Mouse (Mus musculus) intestine, embryonic 16.5 days (tissue): Measurements from ENCODE around the gene Sec16a. TPM values are rescaled to one million over a fixed set of nuclear protein-coding genes. Genes with fewer than 3 reads are reported as not detected.

Experiments
- ATAC-seq: fragments of 200-750 bp; cut with Nextera tagmentation; 2 replicates; pipeline ENCODE4 v1.8.0; 2017; ENCODE audit warnings: moderate TSS enrichment, moderate library complexity
- H3K27ac ChIP-seq: fragments of 300-500 bp; sonication (generic); 2 replicates; pipeline ENCODE4 v1.5.1; 2014; ENCODE audit warnings: mild to moderate bottlenecking, low read length
- H3K27me3 ChIP-seq: fragments of 300-500 bp; sonication (generic); replicated peaks from 2 replicates; pipeline ENCODE4 v1.6.1; 2014; ENCODE audit warnings: low read length, control low read depth, mixed read lengths; ENCODE audit not compliant: control insufficient read depth, insufficient read depth
- H3K36me3 ChIP-seq: fragments of 300-500 bp; sonication (generic); 2 replicates; pipeline ENCODE4 v1.6.1; 2014; ENCODE audit warnings: low read length, control low read depth; ENCODE audit not compliant: control insufficient read depth, insufficient read depth
- H3K4me1 ChIP-seq: fragments of 300-500 bp; sonication (generic); 2 replicates; pipeline ENCODE4 v1.6.1; 2014; ENCODE audit warnings: low read length, control low read depth, mixed read lengths; ENCODE audit not compliant: control insufficient read depth, insufficient read depth
- H3K4me2 ChIP-seq: fragments of 300-500 bp; sonication (generic); 2 replicates; pipeline ENCODE4 v1.6.1; 2014; ENCODE audit warnings: low read depth, low read length, control low read depth
- H3K4me3 ChIP-seq: fragments of 300-500 bp; sonication (generic); 2 replicates; pipeline ENCODE4 v1.5.1; 2014; ENCODE audit warnings: mild to moderate bottlenecking, low read length
- H3K9ac ChIP-seq: fragments of 300-500 bp; sonication (generic); 2 replicates; pipeline ENCODE4 v1.6.1; 2014; ENCODE audit warnings: low read depth, low read length
- H3K9me3 ChIP-seq: fragments of 300-500 bp; sonication (generic); 2 replicates; pipeline ENCODE4 v1.6.1; 2016; ENCODE audit warnings: low read length, control low read depth; ENCODE audit not compliant: control insufficient read depth
- WGBS: fragments of 180-500 bp; shearing (Covaris S2); extraction: QIAGEN DNeasy Blood & Tissue Kit; methylation state at CpG from one replicate; pipeline ENCODE4 v1.1.7; 2014; 5-methylcytosine and 5-hydroxymethylcytosine counted together
- polyA plus RNA-seq: library from polyadenylated mRNA; unstranded; fragments of >200 nt; fragmentation: Nextera tagmentation; extraction: Ambion mirVana; gene quantifications from 2 replicates; pipeline ENCODE4 v1.2.1, GENCODE M21; 2015

The Sec16a gene
- polyA plus RNA-seq, 1 experiment from 2014 or later: 19.1 TPM

DNA sequence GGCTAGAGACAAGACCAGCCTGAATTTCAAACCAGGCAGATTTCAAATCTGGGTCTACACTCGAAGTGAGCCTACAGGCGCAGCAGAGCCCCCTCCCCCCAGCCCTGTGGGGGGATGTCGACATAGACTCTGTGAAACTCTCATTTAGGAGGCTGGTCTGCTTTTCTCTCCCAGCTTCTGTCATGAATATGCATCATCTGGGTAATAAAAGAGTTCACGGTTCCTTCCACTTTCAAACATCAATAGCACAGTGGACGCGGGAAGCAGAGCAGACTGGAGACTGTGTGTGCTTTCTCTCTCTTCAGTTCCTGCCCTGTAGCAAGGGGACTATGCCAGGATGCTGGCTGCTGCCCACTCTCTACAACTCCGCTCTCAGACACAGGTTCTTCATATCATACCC, 40.7 kb upstream of the Sec16a start:
- no peak overlapping the region for H3K4me2 ChIP-seq

DNA sequence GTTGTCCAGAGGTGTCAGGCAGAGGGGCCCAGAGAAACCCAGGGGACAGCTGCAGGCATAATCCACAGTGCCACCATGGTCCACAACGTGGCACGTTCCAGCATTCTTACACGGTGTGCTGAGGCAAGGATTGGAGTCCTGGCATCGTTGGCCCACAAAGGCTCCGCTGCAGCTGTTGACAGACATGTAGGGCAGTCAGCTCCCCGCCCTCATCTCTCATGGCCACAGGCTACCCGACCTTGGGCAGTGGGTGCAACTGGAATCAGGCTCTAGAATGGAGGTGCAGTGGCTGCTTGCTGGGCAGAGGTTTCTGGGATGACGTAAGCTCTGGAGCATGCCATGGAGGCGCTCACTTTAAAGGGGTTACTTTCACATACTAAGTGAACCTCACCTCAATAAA, 40.3 kb upstream of the Sec16a start:
- H3K27me3 ChIP-seq: no peaks in the 10 kb centered on the region
- H3K4me3 ChIP-seq: no peak overlapping the region
- peaks cover 3% of the 10 kb centered on the region; the same call in 1 of the 2 replicates for H3K36me3 ChIP-seq
- H3K9ac ChIP-seq: no peak overlapping the region
- no peaks in the 10 kb centered on the region for H3K9me3 ChIP-seq
- WGBS: 75% methylated on average over 9 of the region's 9 CpGs
- no peak for ATAC-seq
- H3K27ac ChIP-seq: no peak overlapping the region
- no peak overlapping the region for H3K4me2 ChIP-seq
- H3K4me1 ChIP-seq: peaks cover 84% of the 10 kb centered on the region

More for the DNA sequence above, 40.7 kb upstream of the Sec16a start:
- H3K27me3 ChIP-seq: no peaks in the 10 kb centered on the region
- H3K36me3 ChIP-seq: no peaks in the 10 kb centered on the region; the same call in 1 of the 2 replicates
- peaks cover 88% of the 10 kb centered on the region for H3K4me1 ChIP-seq
- H3K27ac ChIP-seq: no peak overlapping the region; the same call in 1 of the 2 replicates
- no peaks in the 10 kb centered on the region for H3K9me3 ChIP-seq
- H3K4me3 ChIP-seq: no peak overlapping the region
- 39% methylated on average over 7 of the region's 7 CpGs for WGBS
- no peak for ATAC-seq
- no peak overlapping the region for H3K9ac ChIP-seq

DNA sequence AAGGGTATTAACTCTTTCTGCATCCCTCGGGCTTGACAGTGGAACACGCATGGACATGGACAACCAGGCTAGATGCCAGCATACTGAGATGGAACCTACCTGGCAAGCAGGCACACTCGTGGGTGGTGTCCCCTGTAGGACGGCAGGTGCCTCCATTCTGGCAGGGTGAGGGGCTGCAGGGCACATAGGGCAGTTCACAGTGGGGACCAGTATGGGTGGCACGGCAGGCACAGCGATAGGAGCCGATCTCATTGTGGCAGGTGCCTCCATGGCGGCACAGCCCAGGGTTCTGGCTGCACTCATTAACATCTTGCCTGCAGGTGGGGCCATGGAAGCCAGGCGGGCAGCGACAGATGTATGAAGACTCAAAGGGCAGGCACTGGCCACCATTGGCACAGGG, 39.2 kb upstream of the Sec16a start:
- WGBS: 89% methylated on average over 10 of the region's 10 CpGs
- Histone ChIP-seq H3K27me3 (no peaks in the 10 kb centered on the region), H3K9ac (no peak overlapping the region), H3K9me3 (no peaks in the 10 kb centered on the region), H3K4me1 (peaks cover 76% of the 10 kb centered on the region), H3K36me3 (peaks cover 11% of the 10 kb centered on the region; the same call in 1 of the 2 replicates), H3K4me3 (no peak overlapping the region), H3K4me2 (no peak overlapping the region), H3K27ac (0 out of 2 replicates have a peak overlapping the region, but pooled peaks have one; percentile 84)
- ATAC-seq: no peak

DNA sequence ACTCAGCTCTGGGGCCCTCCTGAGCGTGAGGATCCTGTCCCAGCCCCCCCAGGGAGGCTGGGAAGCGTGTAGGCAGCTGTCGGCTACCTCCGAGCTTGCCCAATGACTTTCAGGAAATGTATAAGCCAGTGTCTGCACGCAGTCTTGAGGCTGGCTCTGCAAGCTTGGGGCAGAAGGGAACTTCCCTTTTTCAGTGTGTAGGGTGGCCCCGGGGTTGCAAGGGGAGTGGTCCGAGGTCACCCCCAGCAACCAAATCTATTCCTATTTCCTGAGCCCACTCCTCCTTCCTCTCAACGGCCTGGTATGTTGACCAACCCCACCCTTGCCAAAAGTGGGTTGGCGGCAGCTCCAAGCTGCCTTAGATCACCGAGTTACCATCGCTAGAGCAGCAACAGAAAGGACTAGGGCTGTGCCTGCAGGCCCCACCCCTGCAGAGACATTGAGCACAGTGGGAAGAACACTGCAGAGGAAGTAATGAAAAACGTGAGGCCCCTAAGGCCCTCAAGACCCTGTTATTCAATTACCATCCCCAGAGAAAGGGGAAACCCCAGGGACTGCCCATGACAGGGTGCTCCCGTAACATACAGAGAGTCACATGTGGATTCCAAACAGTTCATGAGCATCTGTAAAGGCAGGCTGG, 38.3 kb upstream of the Sec16a start:
- 37% methylated on average over 13 of the region's 13 CpGs for WGBS

DNA sequence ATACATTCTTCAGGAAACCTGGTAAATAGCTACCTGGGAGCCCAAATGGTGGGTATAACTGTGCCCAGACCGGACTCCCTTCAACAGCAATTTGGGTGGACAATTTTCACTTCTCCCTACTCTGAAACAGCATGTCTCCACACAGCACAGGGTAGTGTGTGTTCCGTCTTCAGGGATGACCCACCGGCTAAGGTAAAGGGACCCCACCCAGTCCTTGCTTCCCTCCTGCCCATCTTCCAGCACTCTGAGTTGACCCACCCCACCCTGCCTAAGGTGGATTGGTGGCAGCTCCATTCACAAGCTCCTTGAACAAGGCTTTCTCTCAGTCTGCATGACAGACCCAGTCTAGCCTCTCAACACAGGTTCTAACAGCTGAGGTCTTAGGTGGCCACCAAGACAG, 37.8 kb upstream of the Sec16a start:
- no peak for ATAC-seq
- Histone ChIP-seq H3K36me3 (peaks cover 17% of the 10 kb centered on the region; the same call in 1 of the 2 replicates), H3K4me3 (no peak overlapping the region), H3K4me1 (peaks cover 62% of the 10 kb centered on the region), H3K27me3 (no peaks in the 10 kb centered on the region), H3K9me3 (no peaks in the 10 kb centered on the region), H3K4me2 (peak overlapping the region; percentile 32), H3K9ac (peak overlapping the region; percentile 12), H3K27ac (peak overlapping the region; percentile 84)
- 74% methylated on average over 3 of the region's 3 CpGs for WGBS

More for the DNA sequence above, 38.3 kb upstream of the Sec16a start:
- Histone ChIP-seq H3K9ac (peak overlapping the region; percentile 12), H3K36me3 (peaks cover 13% of the 10 kb centered on the region; the same call in 1 of the 2 replicates), H3K4me1 (peaks cover 67% of the 10 kb centered on the region), H3K4me2 (0 out of 2 replicates have a peak overlapping the region, but pooled peaks have one; percentile 32), H3K4me3 (no peak overlapping the region), H3K27ac (peak overlapping the region; percentile 84), H3K9me3 (no peaks in the 10 kb centered on the region), H3K27me3 (no peaks in the 10 kb centered on the region)
- ATAC-seq: no peak

DNA sequence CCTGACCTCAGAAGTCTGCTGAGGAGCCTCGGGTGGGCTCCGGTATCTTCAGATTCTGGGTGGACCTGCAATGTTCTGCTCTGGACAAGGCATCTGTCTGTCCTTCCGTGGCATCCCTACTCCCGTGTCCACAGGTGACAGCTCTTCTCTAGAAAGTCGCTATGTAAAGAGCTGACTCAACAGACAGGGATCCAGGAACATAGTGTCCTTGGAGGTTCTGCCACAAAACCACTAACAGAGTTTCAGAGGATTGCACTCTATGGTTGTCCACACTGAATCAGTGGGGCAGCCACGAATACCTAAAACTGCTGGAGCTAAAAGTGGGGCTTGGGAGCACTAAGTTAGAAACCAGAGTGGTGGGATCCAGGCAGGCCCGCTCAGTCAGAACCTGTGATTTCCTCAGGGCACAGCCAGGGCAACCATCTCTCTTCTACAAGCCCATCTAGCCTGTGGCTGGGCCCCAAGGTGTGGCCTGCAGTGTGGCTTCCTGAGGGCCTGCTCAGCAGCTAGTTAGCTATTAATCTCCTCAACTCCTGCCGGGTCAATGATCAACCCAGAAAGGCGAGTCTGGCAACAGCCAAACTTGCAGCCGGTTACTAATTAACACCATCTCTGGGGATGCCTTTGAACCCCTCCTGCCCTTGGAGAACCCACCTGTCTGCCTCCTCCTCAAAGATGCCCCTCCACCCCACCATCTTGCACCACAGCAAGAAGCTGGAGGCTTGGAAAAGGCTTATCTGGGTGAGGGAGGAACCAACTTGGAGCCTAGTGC, 36.9 kb upstream of the Sec16a start:
- WGBS: 54% methylated on average over 10 of the region's 10 CpGs
- no peaks in the 10 kb centered on the region for H3K9me3 ChIP-seq
- 0 out of 2 replicates have a peak overlapping the region, but pooled peaks have one; percentile 3 for H3K4me3 ChIP-seq
- peaks cover 25% of the 10 kb centered on the region; the same call in 1 of the 2 replicates for H3K36me3 ChIP-seq
- H3K4me1 ChIP-seq: peaks cover 53% of the 10 kb centered on the region
- no peak overlapping the region for H3K9ac ChIP-seq
- H3K27ac ChIP-seq: peak overlapping the region; percentile 84
- peak overlapping the region; percentile 36 for H3K4me2 ChIP-seq
- H3K27me3 ChIP-seq: no peaks in the 10 kb centered on the region
- ATAC-seq: peak; percentile 90

DNA sequence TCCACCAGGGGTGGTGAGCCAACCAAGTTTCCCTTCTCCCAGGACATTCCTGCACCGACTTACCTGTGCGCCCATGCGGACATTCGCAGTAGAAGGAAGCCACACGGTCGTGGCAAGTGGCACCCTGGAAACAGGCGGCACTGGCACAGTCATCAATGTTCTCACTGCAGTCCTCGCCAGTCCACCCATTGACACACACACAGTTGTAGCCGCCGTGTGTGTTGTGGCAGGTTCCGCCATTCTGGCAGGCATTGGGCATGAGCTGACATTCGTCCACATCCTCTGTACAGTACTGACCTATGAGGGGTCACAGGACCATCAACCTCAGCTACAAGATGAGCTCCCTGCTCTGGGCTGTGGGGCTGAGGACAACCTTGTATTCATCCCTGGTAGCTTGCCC, 35.9 kb upstream of the Sec16a start:
- 0 out of 2 replicates have a peak overlapping the region, but pooled peaks have one; percentile 36 for H3K4me2 ChIP-seq
- no peak overlapping the region for H3K4me3 ChIP-seq
- H3K9ac ChIP-seq: no peak overlapping the region
- H3K4me1 ChIP-seq: peaks cover 43% of the 10 kb centered on the region
- H3K36me3 ChIP-seq: peaks cover 30% of the 10 kb centered on the region; the same call in 1 of the 2 replicates
- no peak for ATAC-seq
- no peaks in the 10 kb centered on the region for H3K27me3 ChIP-seq
- H3K9me3 ChIP-seq: no peaks in the 10 kb centered on the region
- H3K27ac ChIP-seq: peak overlapping the region; percentile 24; the same call in 1 of the 2 replicates
- WGBS: 94% methylated on average over 12 of the region's 12 CpGs

DNA sequence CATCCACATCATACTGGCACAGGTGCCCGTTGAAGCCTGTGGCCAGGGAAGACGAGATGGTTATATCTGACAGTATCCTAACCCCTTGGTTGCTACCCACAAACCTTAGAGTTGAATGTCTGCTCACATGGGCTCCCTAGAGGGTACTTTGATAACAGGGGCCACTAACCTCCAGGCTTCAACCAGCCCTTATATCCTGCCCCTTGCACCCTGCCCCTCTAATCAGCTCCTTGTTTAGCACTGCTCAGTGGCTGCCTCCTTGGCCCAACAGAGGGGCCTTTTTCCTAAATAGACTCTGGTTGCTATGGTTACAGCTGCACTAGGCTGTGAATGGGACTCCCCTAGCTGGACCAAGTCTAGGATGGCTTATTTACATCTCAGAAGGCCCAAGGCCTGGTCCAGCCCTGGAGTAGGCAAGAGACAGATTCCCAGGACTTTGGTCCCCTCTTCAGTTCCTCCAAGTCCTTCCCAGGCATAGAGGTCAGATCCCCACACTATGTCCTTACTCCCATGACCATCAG, 33.7 kb upstream of the Sec16a start:
- Histone ChIP-seq H3K27ac (no peak overlapping the region), H3K4me2 (no peak overlapping the region), H3K36me3 (peaks cover 31% of the 10 kb centered on the region; the same call in 1 of the 2 replicates), H3K9ac (no peak overlapping the region), H3K4me3 (no peak overlapping the region), H3K9me3 (no peaks in the 10 kb centered on the region), H3K4me1 (peaks cover 29% of the 10 kb centered on the region), H3K27me3 (no peaks in the 10 kb centered on the region)
- 88% methylated on average over 2 of the region's 2 CpGs for WGBS
- no peak for ATAC-seq

DNA sequence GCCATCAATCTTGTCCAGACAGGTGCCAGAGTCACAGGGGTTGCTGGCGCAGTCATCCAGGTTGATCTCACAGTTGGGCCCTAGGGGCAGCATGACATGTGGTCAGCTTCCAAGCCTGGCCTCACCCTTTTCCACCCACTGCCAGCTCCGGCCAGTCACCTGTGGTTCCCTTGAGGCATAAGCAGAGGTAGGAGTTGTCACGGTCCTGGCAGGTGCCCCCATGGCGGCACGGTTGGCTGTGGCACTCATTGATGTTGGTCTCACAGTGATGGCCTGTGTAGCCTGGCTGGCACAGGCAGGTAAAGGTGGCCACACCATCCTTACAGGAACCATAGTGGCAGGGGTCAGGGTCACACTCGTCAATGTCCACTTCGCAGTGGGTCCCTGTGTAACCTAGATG, 32.9 kb upstream of the Sec16a start:
- H3K27me3 ChIP-seq: no peaks in the 10 kb centered on the region
- H3K4me3 ChIP-seq: no peak overlapping the region
- H3K9me3 ChIP-seq: no peaks in the 10 kb centered on the region
- peaks cover 39% of the 10 kb centered on the region for H3K36me3 ChIP-seq
- H3K9ac ChIP-seq: no peak overlapping the region
- no peak overlapping the region for H3K4me2 ChIP-seq
- no peak overlapping the region for H3K27ac ChIP-seq
- no peak for ATAC-seq
- H3K4me1 ChIP-seq: peaks cover 20% of the 10 kb centered on the region
- 91% methylated on average over 7 of the region's 7 CpGs for WGBS
